Mouse (Mus musculus) gastrocnemius, postnatal 4 days (tissue): ENCODE measurements around the gene Zfp654. TPM values are rescaled to one million over a fixed set of nuclear protein-coding genes. Genes with fewer than 3 reads are reported as not detected.

Experiments used
- DNase-seq, 2 experiments: peaks; one replicate each; pipeline ENCODE4 v3.0.0; 2021 to 2022; ENCODE audit warnings: low spot score in 2 of 2, mixed read lengths in 2 of 2
- total RNA-seq, 2 experiments: library from RNA; stranded (reverse); gene quantifications; 2 replicates each; pipeline ENCODE4 v1.2.3; 2021

The Zfp654 gene
- total RNA-seq, 2 experiments from 2014 or later, result 7.9 to 9.6 TPM

DNA sequence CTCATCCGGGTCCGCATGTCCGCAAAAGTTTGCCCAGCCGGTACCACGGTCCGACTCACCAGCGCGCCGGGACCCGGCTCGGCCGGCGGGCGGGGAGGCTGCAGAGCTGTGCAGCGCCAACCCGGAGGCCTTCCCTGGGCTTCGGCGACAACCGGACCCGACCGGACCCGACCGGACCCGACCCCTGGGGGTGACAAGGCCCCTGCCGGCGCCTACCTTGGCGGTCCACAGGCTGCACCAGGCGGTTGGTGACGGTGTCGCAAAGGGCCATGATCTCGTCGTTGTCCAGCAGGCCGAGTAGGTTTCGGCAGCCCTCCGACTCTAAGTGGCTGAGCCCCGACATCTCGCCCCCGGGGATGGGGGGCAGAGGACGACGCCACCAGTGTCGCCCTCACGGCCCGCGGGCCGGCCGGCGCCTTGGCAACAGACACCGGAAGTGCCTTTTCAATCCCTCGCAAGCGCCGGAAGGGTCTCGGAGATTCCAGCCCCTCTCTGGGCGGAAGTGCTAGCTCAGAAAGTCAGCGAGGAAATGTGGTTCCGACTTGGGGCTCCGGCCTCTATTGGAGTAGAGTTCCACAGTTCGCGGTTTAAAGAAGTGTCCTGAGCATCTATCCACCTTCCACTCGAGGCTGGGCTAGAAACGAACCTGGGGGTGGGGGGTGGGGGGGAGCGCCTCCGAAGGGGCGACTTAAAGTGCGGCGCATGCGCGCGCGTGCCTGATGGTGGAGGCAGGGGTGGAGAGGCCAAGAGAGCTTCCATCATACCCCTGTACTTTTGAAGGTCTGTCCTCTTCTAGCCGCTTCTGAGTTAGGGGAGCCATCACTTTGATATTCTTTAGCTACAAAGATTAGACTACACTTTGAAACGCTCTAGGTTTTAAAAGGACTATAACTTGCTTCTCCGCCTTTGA, 80.7 kb downstream of the Zfp654 start, which contains the start of gene 4930453N24Rik:
TSS of gene 4930453N24Rik (minus strand) at position 641 of the 910 bp plus-strand sequence.
- peak; percentile 73 to 90 for DNase-seq

DNA sequence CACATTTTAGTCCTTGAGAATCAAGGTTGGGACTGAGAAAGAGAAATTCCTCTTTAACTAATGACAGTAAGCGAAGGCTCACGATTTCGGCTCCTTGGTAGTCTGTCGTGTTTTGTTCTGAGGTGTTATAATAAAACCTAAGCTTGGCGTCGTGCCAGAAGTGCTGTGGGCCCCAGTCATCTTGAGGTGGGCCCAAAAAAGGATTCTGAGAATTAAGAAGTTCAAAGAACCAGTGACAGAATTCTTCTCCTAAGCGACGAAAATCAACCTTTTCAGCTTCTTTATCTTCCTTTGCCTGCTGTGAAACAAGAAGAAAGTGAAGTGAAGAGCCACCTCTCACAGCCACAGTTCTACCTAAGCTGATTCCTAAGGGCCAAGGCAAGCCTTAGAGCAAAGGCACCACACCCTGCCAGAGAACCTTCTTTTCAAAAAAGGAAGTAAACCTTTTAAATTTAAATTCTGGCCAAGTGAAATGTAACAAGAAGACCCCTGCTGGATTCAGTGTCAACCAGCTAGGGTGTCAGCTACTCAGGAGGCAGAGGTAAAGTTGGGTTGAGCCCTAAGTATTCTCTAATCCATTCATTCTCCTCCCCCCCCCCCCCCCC, 84.7 kb downstream of the Zfp654 start:
- DNase-seq, result no peak

DNA sequence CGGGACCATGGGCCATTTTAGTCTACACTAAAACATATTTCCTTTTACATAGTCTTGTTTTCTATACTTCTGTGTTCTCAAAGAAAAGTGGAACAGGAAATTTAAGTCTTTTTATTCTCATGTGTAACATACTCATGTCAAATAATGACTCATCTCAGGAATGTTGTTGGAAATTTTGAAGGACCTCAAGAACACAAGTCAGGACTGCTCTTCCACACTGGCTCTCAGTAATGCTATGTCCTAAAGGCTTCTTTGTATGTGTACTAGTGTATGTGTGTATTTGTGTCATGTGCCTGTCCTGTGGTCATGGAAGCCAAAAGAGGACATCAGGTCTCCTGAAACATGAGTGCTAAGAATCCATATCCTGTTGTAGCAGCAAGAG, 92.2 kb downstream of the Zfp654 start:
- no peak for DNase-seq

GRCm38 (mm10) chr16:64758561-64759244, 92.7 kb downstream of the Zfp654 start:
- DNase-seq, result no peak

- DNase-seq, result no peak
These were observed 93.6 kb downstream of the Zfp654 start for GRCm38 (mm10) chr16:64757666-64758400.

DNA sequence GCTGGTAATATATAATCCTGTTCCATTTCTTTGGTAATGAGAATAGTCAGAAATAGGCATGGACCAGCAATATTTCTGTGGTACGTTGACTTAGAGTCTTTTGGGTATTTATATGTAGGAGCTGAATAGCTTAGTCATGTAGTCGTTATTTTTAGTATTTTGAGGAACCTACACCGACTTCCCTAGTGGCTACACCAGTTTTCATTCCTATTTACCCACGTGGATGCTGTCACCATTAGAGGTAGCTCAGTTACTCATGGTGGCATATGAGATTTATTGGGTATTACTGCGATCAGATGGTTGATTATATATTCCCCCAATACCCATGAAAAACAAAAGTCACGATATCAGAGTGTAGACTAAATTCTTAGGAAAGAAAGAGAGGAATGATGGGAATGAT, 95.1 kb downstream of the Zfp654 start:
- no peak for DNase-seq

GRCm38 (mm10) chr16:64754743-64755139, 96.7 kb downstream of the Zfp654 start:
- no peak for DNase-seq

DNA sequence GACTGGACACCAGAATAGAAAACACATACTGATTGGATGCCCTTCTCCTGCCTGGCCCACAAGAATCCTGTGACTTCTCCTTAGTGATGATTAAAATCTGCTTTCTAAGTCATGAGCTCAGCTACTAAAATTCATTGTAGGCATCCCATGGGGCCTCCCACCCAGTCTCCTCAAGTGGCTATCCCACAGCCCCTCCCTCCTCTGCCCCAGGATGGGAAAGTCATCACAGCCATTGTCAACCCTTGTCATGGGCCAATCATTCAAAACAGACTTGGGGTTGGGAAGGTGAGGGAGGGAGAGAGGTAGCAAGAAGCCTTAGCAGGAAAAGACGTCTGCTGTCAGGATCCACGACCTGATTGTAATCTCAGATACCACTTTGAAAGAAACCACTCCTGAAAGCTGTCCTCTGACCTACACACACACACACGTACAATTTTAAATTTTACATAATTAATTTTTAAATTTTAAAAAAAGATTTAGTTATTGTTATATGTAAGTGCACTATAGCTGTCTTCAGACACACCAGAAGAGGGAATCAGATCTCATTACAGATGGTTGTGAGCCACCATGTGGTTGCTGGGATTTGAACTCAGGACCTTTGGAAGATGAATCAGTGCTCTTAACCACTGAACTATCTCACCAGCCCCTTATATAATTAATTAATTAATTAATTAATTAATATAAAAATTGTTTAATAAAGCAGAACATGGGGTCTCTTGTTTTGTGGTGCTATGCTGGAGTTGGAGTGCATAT, 97.3 kb downstream of the Zfp654 start:
- DNase-seq, result no peak

- peak; percentile 49 to 71 for DNase-seq
These were observed 103.2 kb downstream of the Zfp654 start for GRCm38 (mm10) chr16:64748237-64748636.

GRCm38 (mm10) chr16:64745089-64745488, 106.4 kb downstream of the Zfp654 start:
- DNase-seq, result no peak

DNA sequence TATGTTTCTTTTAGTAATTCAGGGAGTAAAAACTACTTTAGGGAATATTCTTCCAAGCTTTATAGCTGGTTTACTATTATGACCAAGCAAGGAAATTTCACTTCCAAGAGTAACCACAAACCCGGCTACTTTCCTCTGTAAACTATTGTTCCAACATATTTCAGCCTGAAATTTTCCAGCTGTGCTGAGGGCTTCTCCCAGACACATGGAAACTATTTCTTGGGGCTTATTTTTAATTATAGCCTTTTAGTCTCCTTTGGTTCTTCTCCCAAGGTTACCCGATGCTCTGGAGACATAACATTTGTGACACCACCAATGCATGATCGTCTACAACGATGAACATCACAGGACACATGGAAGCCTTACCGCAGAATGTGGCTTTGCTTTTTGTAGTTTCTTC, 114.2 kb downstream of the Zfp654 start:
- no peak for DNase-seq

Other genes starting within 250 kb of the Zfp654 start
- not detected for gene Csnka2ip, start 249.2 kb downstream of the Zfp654 start, total RNA-seq
- 10 to 100 TPM; 22.1 to 26.9 TPM for gene 4930453N24Rik, start 80.5 kb downstream of the Zfp654 start, total RNA-seq
- 10 to 100 TPM; 64.2 to 70.3 TPM for gene Cggbp1, start 344 bp upstream of the Zfp654 start, total RNA-seq